Mouse (Mus musculus) CD4-positive, CD25-positive, alpha-beta regulatory T cell, adult 9 weeks (primary cell): ENCODE measurements around the gene Tmem234. TPM values are rescaled to one million over a fixed set of nuclear protein-coding genes. Genes with fewer than 3 reads are reported as not detected.

Source experiments
- polyA plus RNA-seq: library from polyadenylated mRNA; unstranded; fragments of 100-300 nt; shearing (Covaris generic); gene quantifications from one replicate; pipeline ENCODE4 v1.2.1, GENCODE M21; 2017

Gene Tmem234
- 282 TPM for polyA plus RNA-seq

GRCm38 (mm10) chr4:129600233-129601158 is at the start of gene Tmem234, which contains the start of gene Eif3i:
TSS of gene Tmem234 (plus strand) at chr4:129600668.
TSS of gene Eif3i (minus strand) at chr4:129600648.

GRCm38 (mm10) chr4:129573430-129573829 is 27.0 kb upstream of the Tmem234 start, which contains the start of gene Lck:
TSS of gene Lck (minus strand) at chr4:129573641.

GRCm38 (mm10) chr4:129578466-129578865 is 22.0 kb upstream of the Tmem234 start, which contains the start of gene Fam167b:
TSS of gene Fam167b (minus strand) at chr4:129578549.

GRCm38 (mm10) chr4:129614093-129614492 is 13.6 kb downstream of the Tmem234 start, which contains the start of gene Dcdc2b:
TSS of gene Dcdc2b (minus strand) at chr4:129614257.

GRCm38 (mm10) chr4:129618786-129619691 is 18.6 kb downstream of the Tmem234 start, which contains the start of gene Iqcc:
TSS of gene Iqcc (minus strand) at chr4:129619099.

GRCm38 (mm10) chr4:129623681-129624091 is 23.2 kb downstream of the Tmem234 start, which contains the start of gene Ccdc28b:
TSS of gene Ccdc28b (minus strand) at chr4:129623947.

GRCm38 (mm10) chr4:129640638-129641467 is 40.4 kb downstream of the Tmem234 start, which contains the start of gene Txlna:
TSS of gene Txlna (minus strand) at chr4:129641065.

GRCm38 (mm10) chr4:129672083-129672877 is 71.8 kb downstream of the Tmem234 start, which contains the start of gene Kpna6:
TSS of gene Kpna6 (minus strand) at chr4:129672767.

Other genes with a start within 250 kb of the Tmem234 start
- 12.3 TPM for gene Zbtb8a, start 222.6 kb upstream of the Tmem234 start, polyA plus RNA-seq
- not detected for gene Zbtb8b, start 159.8 kb upstream of the Tmem234 start, polyA plus RNA-seq
- 44.4 TPM for gene Bsdc1, start 139.1 kb upstream of the Tmem234 start, polyA plus RNA-seq
- not detected for gene Tssk3, start 109.6 kb upstream of the Tmem234 start, polyA plus RNA-seq
- not detected for gene Fam229a, start 109.5 kb upstream of the Tmem234 start, polyA plus RNA-seq
- gene Marcksl1, start 87.1 kb upstream of the Tmem234 start, polyA plus RNA-seq, result 6.5 TPM
- gene Hdac1, start 58.0 kb upstream of the Tmem234 start, polyA plus RNA-seq, result 375 TPM
- 1,699 TPM for gene Lck, start 27.0 kb upstream of the Tmem234 start, polyA plus RNA-seq
- not detected for gene Fam167b, start 22.1 kb upstream of the Tmem234 start, polyA plus RNA-seq
- 238 TPM for gene Eif3i, start within 50 bp of the Tmem234 start, polyA plus RNA-seq
- 8.8 TPM for gene Dcdc2b, start 13.6 kb downstream of the Tmem234 start, polyA plus RNA-seq
- 43.9 TPM for gene Iqcc, start 18.4 kb downstream of the Tmem234 start, polyA plus RNA-seq
- gene Ccdc28b, start 23.3 kb downstream of the Tmem234 start, polyA plus RNA-seq, result 49.2 TPM
- gene Txlna, start 40.4 kb downstream of the Tmem234 start, polyA plus RNA-seq, result 88.8 TPM
- gene Kpna6, start 72.1 kb downstream of the Tmem234 start, polyA plus RNA-seq, result 26.1 TPM
- gene Tmem39b, start 96.2 kb downstream of the Tmem234 start, polyA plus RNA-seq, result 25.6 TPM
- gene Khdrbs1, start 141.6 kb downstream of the Tmem234 start, polyA plus RNA-seq, result 30.1 TPM
- 247 TPM for gene Ptp4a2, start 210.6 kb downstream of the Tmem234 start, polyA plus RNA-seq